Mouse (Mus musculus) heart, postnatal 4 days (tissue): ENCODE measurements around the gene Cmklr1. TPM values are rescaled to one million over a fixed set of nuclear protein-coding genes. Genes with fewer than 3 reads are reported as not detected.
A peak's percentile ranks its signal among the peaks of the same experiment; 100 is the strongest.
"Not testable (repeated sequence)": the region's sequence is repeated elsewhere in the genome, so short reads cannot be mapped to it uniquely, and the experiment has no call there.

Experiments used
- DNase-seq: peaks from one replicate; pipeline ENCODE4 v3.0.0; 2021
- total RNA-seq, 2 experiments: library from RNA; stranded (reverse); gene quantifications; 2 replicates each; pipeline ENCODE4 v1.2.3; 2021

Gene Cmklr1
- total RNA-seq, 2 experiments from 2014 or later = 12.6 to 14.6 TPM

- DNase-seq = no peak
Observed at GRCm38 (mm10) chr5:113620130-113620716, 30.0 kb downstream of the Cmklr1 start.

- DNase-seq = no peak
Observed at GRCm38 (mm10) chr5:113619151-113619550, 31.1 kb downstream of the Cmklr1 start.

- DNase-seq = no peak
Observed at GRCm38 (mm10) chr5:113618716-113619115, 31.5 kb downstream of the Cmklr1 start.

GRCm38 (mm10) chr5:113611771-113612233, 38.4 kb downstream of the Cmklr1 start:
- DNase-seq = peak; percentile 29

GRCm38 (mm10) chr5:113611131-113611530, 39.1 kb downstream of the Cmklr1 start:
- no peak for DNase-seq

GRCm38 (mm10) chr5:113610490-113610889, 39.7 kb downstream of the Cmklr1 start:
- DNase-seq = no peak

- no peak for DNase-seq
Observed at GRCm38 (mm10) chr5:113609891-113610290, 40.3 kb downstream of the Cmklr1 start.

- no peak for DNase-seq
Observed at GRCm38 (mm10) chr5:113608511-113608910, 41.7 kb downstream of the Cmklr1 start.

GRCm38 (mm10) chr5:113607941-113608431, 42.2 kb downstream of the Cmklr1 start:
- DNase-seq = peak; percentile 45

- peak; percentile 53 for DNase-seq
Observed at GRCm38 (mm10) chr5:113606961-113607785, 43.1 kb downstream of the Cmklr1 start.

- no peak for DNase-seq
Observed at GRCm38 (mm10) chr5:113606121-113606520, 44.1 kb downstream of the Cmklr1 start.

GRCm38 (mm10) chr5:113604758-113605157, 45.5 kb downstream of the Cmklr1 start:
- no peak for DNase-seq

GRCm38 (mm10) chr5:113603471-113603870, 46.8 kb downstream of the Cmklr1 start:
- no peak for DNase-seq

GRCm38 (mm10) chr5:113600803-113601202, 49.4 kb downstream of the Cmklr1 start:
- DNase-seq = no peak

- DNase-seq = no peak
Observed at GRCm38 (mm10) chr5:113600181-113600580, 50.0 kb downstream of the Cmklr1 start.

- DNase-seq = no peak
Observed at GRCm38 (mm10) chr5:113596780-113597353, 53.4 kb downstream of the Cmklr1 start.

GRCm38 (mm10) chr5:113596252-113596651, 54.0 kb downstream of the Cmklr1 start:
- DNase-seq = no peak

GRCm38 (mm10) chr5:113593911-113594705, 56.1 kb downstream of the Cmklr1 start:
- no peak for DNase-seq

- DNase-seq = no peak
Observed at GRCm38 (mm10) chr5:113591751-113592230, 58.4 kb downstream of the Cmklr1 start.

- DNase-seq = no peak
Observed at GRCm38 (mm10) chr5:113591166-113591565, 59.1 kb downstream of the Cmklr1 start.

- no peak for DNase-seq
Observed at GRCm38 (mm10) chr5:113590010-113590640, 60.1 kb downstream of the Cmklr1 start.

- not testable (repeated sequence) for DNase-seq
Observed at GRCm38 (mm10) chr5:113586458-113586849, 63.8 kb downstream of the Cmklr1 start.
